Mouse (Mus musculus) frontal cortex, postnatal 14 days (tissue): ENCODE measurements at regions not wholly inside any gene's neighbourhood (a gene's known extent, or its start where the extent isn't known, plus 50 kb on each side); places are given as distances from the start of the nearest gene placed in this dataset.
A peak's percentile ranks its signal among the peaks of the same experiment; 100 is the strongest.

Experiments
- DNase-seq, 2 experiments: peaks; one replicate each; pipeline ENCODE4 v3.0.0; 2022; ENCODE audit warnings: low spot score in 2 of 2

DNA sequence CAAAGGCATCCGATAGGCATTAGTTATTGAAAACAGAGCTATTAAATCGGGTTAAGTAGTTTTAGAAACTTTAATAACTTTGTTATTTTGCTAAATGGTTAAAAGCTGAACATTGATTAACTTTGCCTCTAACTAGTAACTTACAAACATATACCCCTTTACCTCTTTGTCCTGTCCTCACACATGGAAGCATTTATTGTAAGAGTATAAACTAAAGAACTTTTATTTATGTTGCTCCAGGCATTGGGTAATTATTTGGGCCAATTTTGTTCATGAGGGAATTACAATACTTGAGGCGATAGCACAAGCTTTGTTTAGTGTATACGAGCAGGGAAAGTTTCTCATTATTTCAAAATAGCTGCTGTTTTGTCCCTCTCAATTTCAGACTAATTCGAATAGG lies 328.4 kb upstream of the Gm9008 start:
- no peak for DNase-seq

DNA sequence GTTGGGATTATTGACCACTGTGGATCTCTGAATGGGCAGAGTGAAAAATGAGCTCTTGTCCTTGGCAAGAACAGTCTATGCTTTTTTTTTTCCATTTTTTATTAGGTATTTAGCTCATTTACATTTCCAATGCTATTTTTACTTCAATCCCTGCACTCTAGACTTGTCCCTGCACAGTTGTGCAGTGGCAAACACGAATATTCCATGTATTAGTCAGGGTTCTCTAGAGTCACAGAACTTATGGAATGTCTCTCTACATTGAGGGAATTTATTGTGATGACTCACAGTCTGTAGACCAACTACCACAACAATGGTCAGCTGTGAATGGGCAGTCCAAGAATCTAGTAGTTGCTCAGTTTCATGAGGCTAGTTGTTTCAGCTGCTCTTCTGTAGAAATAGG lies 305.4 kb upstream of the Gm9008 start:
- DNase-seq, result no peak

DNA sequence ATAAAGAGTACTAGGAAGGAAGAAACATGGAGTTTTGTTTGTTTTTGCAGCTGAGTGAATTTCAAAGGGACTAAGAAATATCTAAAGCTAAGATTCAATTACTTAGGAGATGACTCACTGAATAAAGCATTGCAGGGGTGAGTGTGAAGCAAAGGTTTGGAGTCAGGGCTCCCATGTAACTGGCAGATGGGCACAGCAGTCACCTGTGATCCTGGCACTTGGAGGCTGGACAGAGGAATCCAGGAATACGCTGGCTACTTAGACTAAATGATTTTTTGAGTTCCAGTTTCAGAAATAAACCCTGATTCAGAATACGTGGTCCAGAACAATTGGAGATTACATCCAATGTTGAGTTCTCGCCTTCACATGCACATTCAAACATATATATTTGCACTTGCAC lies 282.6 kb upstream of the Gm9008 start:
- no peak for DNase-seq

DNA sequence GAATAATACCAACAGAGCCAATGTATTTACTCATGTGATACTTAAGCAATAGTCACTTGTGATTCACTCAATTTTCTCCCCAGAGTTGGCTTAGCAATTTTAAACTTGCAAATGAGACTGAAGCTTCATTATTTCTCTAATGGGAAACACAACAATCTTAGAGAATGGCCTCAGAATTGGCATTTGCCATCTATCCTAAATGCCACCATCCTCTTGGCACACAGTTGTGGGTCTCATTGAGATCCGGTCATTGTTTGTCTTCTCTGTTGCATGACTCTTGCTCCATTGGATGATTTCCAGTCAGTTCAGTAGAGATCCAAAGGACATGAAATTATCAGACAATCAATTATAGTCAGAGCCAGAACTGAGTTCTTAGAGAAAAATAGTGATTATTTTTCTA lies 280.6 kb upstream of the Gm9008 start:
- DNase-seq, result no peak

DNA sequence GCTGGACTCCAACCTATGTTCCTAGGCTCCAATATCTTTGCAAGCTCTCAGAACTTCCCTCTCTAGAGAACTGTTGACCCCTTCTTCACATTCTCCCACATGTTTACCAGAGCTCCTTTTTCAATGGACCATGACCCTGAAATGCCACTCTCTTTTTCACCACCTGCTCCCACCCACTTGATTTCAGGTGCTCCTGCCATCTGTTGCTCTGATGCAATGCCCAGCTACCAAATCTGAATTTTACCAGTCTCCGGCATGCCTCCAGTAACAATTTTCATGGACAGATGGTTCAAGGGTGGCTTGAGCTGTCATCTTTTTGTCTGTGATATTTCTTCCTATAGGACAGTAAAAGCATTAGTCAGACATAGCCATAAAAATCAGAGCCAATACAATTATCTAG lies 279.5 kb upstream of the Gm9008 start:
- DNase-seq, result no peak

DNA sequence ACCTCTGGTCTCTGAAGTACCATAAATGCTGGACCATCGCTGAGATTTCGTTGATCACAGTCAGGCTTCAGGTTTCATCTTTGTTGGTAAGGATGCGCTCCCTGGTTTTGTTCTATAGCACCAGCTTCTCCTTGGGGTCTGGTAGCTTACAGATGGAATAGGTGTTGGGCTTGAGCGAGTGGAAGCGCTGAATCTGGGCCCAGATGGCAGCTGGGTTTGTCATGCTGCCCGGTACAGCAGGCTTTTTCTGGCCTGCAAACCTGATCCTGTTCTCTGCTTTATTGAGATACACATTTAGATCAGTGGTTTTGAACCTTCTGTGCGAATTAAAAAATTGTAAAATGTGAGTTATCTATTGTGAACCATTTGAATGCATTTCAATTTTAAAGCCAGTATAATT lies 266.3 kb upstream of the Gm9008 start:
- DNase-seq, result no peak

DNA sequence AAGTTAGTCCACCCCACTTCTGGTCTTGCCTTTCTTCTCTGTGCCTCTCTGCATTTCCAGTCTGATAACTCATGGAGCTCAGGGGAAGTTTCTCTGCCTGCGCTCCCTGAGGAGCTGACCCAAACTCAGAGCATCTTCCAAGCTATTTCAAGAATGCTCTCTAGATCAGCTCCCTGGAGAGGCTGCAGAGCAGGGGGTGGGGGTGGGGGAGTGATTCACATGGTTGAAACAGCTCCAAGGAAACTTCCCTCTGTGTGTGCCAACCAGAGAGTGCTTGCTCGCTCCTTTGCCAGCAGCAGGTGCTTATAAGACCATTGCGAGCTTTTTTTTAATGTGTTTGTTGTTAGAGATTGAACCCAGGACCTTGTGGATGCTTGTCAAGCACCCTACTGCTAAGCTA lies 257.3 kb upstream of the Gm9008 start:
- peak in 1 of 2 experiments; percentile 13 for DNase-seq
